Mouse (Mus musculus) myocyte (in vitro differentiated cells): ENCODE measurements around the gene Olfr1281. TPM values are rescaled to one million over a fixed set of nuclear protein-coding genes. Genes with fewer than 3 reads are reported as not detected.

Source experiments
- H3K27me3 ChIP-seq: one replicate; pipeline ENCODE4 v1.6.1; 2011; ENCODE audit not compliant: control insufficient read depth, insufficient read depth, insufficient read length
- H3K36me3 ChIP-seq: one replicate; pipeline ENCODE4 v1.6.1; 2011; ENCODE audit not compliant: control insufficient read depth, insufficient read depth
- H3K4me2 ChIP-seq: one replicate; pipeline ENCODE4 v1.6.1; 2011; ENCODE audit warnings: low read depth, control low read depth
- H3K4me3 ChIP-seq: one replicate; pipeline ENCODE4 v1.5.1; 2011; ENCODE audit warnings: mild to moderate bottlenecking, control low read depth, moderate library complexity
- H3K79me2 ChIP-seq: one replicate; pipeline ENCODE4 v1.6.1; 2011; ENCODE audit not compliant: control insufficient read depth, insufficient read depth
- H3ac ChIP-seq: one replicate; pipeline ENCODE4 v1.6.1; 2011; ENCODE audit not compliant: control insufficient read depth, insufficient read length
- CEBPB ChIP-seq: IDR thresholded peaks from 2 replicates; pipeline ENCODE4 v1.6.1; 2011; ENCODE audit warnings: mild to moderate bottlenecking, moderate library complexity; ENCODE audit not compliant: poor library complexity, insufficient read depth, severe bottlenecking
- E2F4 ChIP-seq: IDR thresholded peaks from one replicate; pipeline ENCODE4 v1.6.1; 2011; ENCODE audit warnings: mild to moderate bottlenecking, control low read depth, moderate library complexity; ENCODE audit not compliant: insufficient read depth
- MAX ChIP-seq: IDR thresholded peaks from one replicate; pipeline ENCODE4 v1.6.1; 2011; ENCODE audit warnings: low read depth, mild to moderate bottlenecking, control low read depth
- MYOD1 ChIP-seq, 3 experiments: IDR thresholded peaks; one replicate each; pipeline ENCODE4 v1.6.1; 2011; ENCODE audit warnings: control low read depth in 2 of 3, low read depth in 2 of 3, mild to moderate bottlenecking in 2 of 3, moderate library complexity in 1 of 3; ENCODE audit not compliant: insufficient read length in 2 of 3, control insufficient read depth in 1 of 3
- MYOG ChIP-seq, 3 experiments: IDR thresholded peaks; one replicate each; pipeline ENCODE4 v1.6.1; 2011; ENCODE audit warnings: control low read depth in 2 of 3, low read depth in 2 of 3, mild to moderate bottlenecking in 2 of 3; ENCODE audit not compliant: insufficient read length in 2 of 3, control insufficient read depth in 1 of 3, insufficient read depth in 1 of 3
- POLR2A ChIP-seq: IDR thresholded peaks from one replicate; pipeline ENCODE4 v1.6.1; 2011; ENCODE audit warnings: low read depth, mild to moderate bottlenecking, control low read depth, moderate library complexity; ENCODE audit not compliant: insufficient read length
- POLR2AphosphoS2 ChIP-seq: IDR thresholded peaks from one replicate; pipeline ENCODE4 v1.6.1; 2011; ENCODE audit warnings: low read depth, control low read depth; ENCODE audit not compliant: insufficient read length
- REST ChIP-seq: IDR thresholded peaks from one replicate; pipeline ENCODE4 v1.6.1; 2011; ENCODE audit warnings: mild to moderate bottlenecking, control low read depth, moderate library complexity; ENCODE audit not compliant: insufficient read depth, insufficient read length
- SRF ChIP-seq: IDR thresholded peaks from one replicate; pipeline ENCODE4 v1.6.1; 2011; ENCODE audit warnings: low read depth; ENCODE audit not compliant: control insufficient read depth, insufficient read length
- TCF12 ChIP-seq: IDR thresholded peaks from one replicate; pipeline ENCODE4 v1.6.1; 2011; ENCODE audit warnings: mild to moderate bottlenecking, control low read depth; ENCODE audit not compliant: poor library complexity, insufficient read depth, severe bottlenecking
- TCF3 ChIP-seq: IDR thresholded peaks from one replicate; pipeline ENCODE4 v1.6.1; 2011; ENCODE audit warnings: low read depth, control low read depth; ENCODE audit not compliant: insufficient read length
- USF1 ChIP-seq: IDR thresholded peaks from one replicate; pipeline ENCODE4 v1.6.1; 2011; ENCODE audit warnings: low read depth, mild to moderate bottlenecking, control low read depth, moderate library complexity
- polyA plus RNA-seq: library from polyadenylated mRNA; unstranded; fragments of >200 nt; fragmentation: generic; extraction: Trizol; gene quantifications from one replicate; pipeline ENCODE4 v1.2.1, GENCODE M21; 2012; ENCODE audit warnings: missing spikeins

Gene Olfr1281
- not detected for polyA plus RNA-seq

- TF ChIP-seq MYOG (IDR thresholded peaks at IDR 0.05; ENCODE audit: control insufficient read depth in 1 of 3, insufficient read depth in 1 of 3, insufficient read length in 2 of 3, low read depth in 2 of 3) (no peak), TCF12 (no peak), POLR2AphosphoS2 (no peak), SRF (no peak), USF1 (no peak), MYOD1 (IDR thresholded peaks at IDR 0.05; ENCODE audit: control insufficient read depth in 1 of 3, insufficient read length in 2 of 3, low read depth in 2 of 3) (no peak), MAX (no peak), CEBPB (no peak), POLR2A (no peak), TCF3 (no peak), E2F4 (no peak), REST (no peak)
- Histone ChIP-seq H3K4me2 (no peak within 1 kb of the TSS), H3K36me3 (no peaks in the 10 kb centered on the region), H3ac (no peak within 1 kb of the TSS), H3K79me2 (no peaks in the 10 kb centered on the region), H3K4me3 (no peak within 1 kb of the TSS), H3K27me3 (no peaks in the 10 kb centered on the region)
Measured at GRCm38 (mm10) chr2:111326220-111326619, at the start of gene Olfr1281. TSS of gene Olfr1281 (plus strand) at chr2:111326520.

GRCm38 (mm10) chr2:111289836-111290235 lies 36.5 kb upstream of the Olfr1281 start, which contains the start of gene Olfr1278:
TSS of gene Olfr1278 (plus strand) at chr2:111290136.
- Histone ChIP-seq H3K4me3 (no peak within 1 kb of the TSS), H3K36me3 (no peaks in the 10 kb centered on the region), H3K27me3 (no peaks in the 10 kb centered on the region), H3K4me2 (no peak within 1 kb of the TSS), H3K79me2 (no peaks in the 10 kb centered on the region), H3ac (no peak within 1 kb of the TSS)
- TF ChIP-seq CEBPB: no peak
- TF ChIP-seq TCF3: no peak
- TF ChIP-seq MYOD1 (IDR thresholded peaks at IDR 0.05; ENCODE audit: control insufficient read depth in 1 of 3, insufficient read length in 2 of 3, low read depth in 2 of 3): no peak
- no peak for TF ChIP-seq USF1
- TF ChIP-seq REST: no peak
- TF ChIP-seq POLR2A: no peak
- no peak for TF ChIP-seq SRF
- no peak for TF ChIP-seq E2F4
- no peak for TF ChIP-seq TCF12

- no peak overlapping the region for H3K4me3 ChIP-seq
- H3K27me3 ChIP-seq: no peaks in the 10 kb centered on the region
- no peaks in the 10 kb centered on the region for H3K36me3 ChIP-seq
- H3ac ChIP-seq: no peak overlapping the region
- no peaks in the 10 kb centered on the region for H3K79me2 ChIP-seq
- H3K4me2 ChIP-seq: no peak overlapping the region
- TF ChIP-seq E2F4 (no peak), SRF (no peak), POLR2AphosphoS2 (no peak), TCF12 (no peak), MYOD1 (IDR thresholded peaks at IDR 0.05; ENCODE audit: control insufficient read depth in 1 of 3, insufficient read length in 2 of 3, low read depth in 2 of 3) (no peak), USF1 (no peak), REST (no peak), MAX (no peak), POLR2A (no peak), CEBPB (no peak), TCF3 (no peak), MYOG (IDR thresholded peaks at IDR 0.05; ENCODE audit: control insufficient read depth in 1 of 3, insufficient read depth in 1 of 3, insufficient read length in 2 of 3, low read depth in 2 of 3) (no peak)
Measured at GRCm38 (mm10) chr2:111298541-111298940, 27.8 kb upstream of the Olfr1281 start.

GRCm38 (mm10) chr2:111300374-111300773 lies 25.9 kb upstream of the Olfr1281 start, which contains the start of gene Olfr1279:
TSS of gene Olfr1279 (plus strand) at chr2:111300635.
- Histone ChIP-seq H3K36me3 (no peaks in the 10 kb centered on the region), H3K79me2 (no peaks in the 10 kb centered on the region), H3ac (no peak within 1 kb of the TSS), H3K27me3 (no peaks in the 10 kb centered on the region), H3K4me3 (no peak within 1 kb of the TSS), H3K4me2 (no peak within 1 kb of the TSS)
- TF ChIP-seq TCF12 (no peak), MYOD1 (IDR thresholded peaks at IDR 0.05; ENCODE audit: control insufficient read depth in 1 of 3, insufficient read length in 2 of 3, low read depth in 2 of 3) (no peak), MYOG (IDR thresholded peaks at IDR 0.05; ENCODE audit: control insufficient read depth in 1 of 3, insufficient read depth in 1 of 3, insufficient read length in 2 of 3, low read depth in 2 of 3) (no peak), TCF3 (no peak), E2F4 (no peak), POLR2A (no peak), MAX (no peak), CEBPB (no peak), POLR2AphosphoS2 (no peak), REST (no peak), USF1 (no peak), SRF (no peak)
